Mouse (Mus musculus) megakaryocyte-erythroid progenitor cell, adult 5-6 weeks (primary cell): ENCODE data around the gene Acly. TPM values are rescaled to one million over a fixed set of nuclear protein-coding genes. Genes with fewer than 3 reads are reported as not detected.

ENCODE experiments used
- total RNA-seq, 2 experiments: library from RNA; stranded (forward) in 1 of 2; stranded (reverse) in 1 of 2; fragments of 200-1000, 215-1000 nt in 1 of 2; fragments of >200 nt in 1 of 2; fragmentation: Nextera tagmentation in 1 of 2; gene quantifications; 2 replicates each; pipeline ENCODE4 v1.2.3; 2014 to 2017

Acly gene
- total RNA-seq, 2 experiments from 2014 or later: 99.9 to 112 TPM

Other genes with a start within 250 kb of the Acly start
- gene Eif1, start 208.1 kb downstream of the Acly start, total RNA-seq (2014; fragmentation: Nextera tagmentation): 1,051 and 1,260 TPM in 2 replicates
- gene Eif1, start 208.1 kb downstream of the Acly start, total RNA-seq (2017): 170 and 204 TPM in 2 replicates
- not detected in 2 replicates for gene Gast, start 193.6 kb downstream of the Acly start, total RNA-seq (2014; fragmentation: Nextera tagmentation)
- not detected in 2 replicates for gene Gast, start 193.6 kb downstream of the Acly start, total RNA-seq (2017)
- gene Hap1, start 171.9 kb downstream of the Acly start, total RNA-seq (2014; fragmentation: Nextera tagmentation): not detected in 2 replicates
- not detected in 2 replicates for gene Hap1, start 171.9 kb downstream of the Acly start, total RNA-seq (2017)
- 0.40 and 0.81 TPM in 2 replicates for gene Jup, start 130.2 kb downstream of the Acly start, total RNA-seq (2014; fragmentation: Nextera tagmentation)
- gene Jup, start 130.2 kb downstream of the Acly start, total RNA-seq (2017): 0.52 and 0.80 TPM in 2 replicates
- 1.0 TPM in 1 of 2 replicates, not detected in the other for gene P3h4, start 113.2 kb downstream of the Acly start, total RNA-seq (2014; fragmentation: Nextera tagmentation)
- 0.08 and 0.33 TPM in 2 replicates for gene P3h4, start 113.2 kb downstream of the Acly start, total RNA-seq (2017)
- gene Fkbp10, start 112.3 kb downstream of the Acly start, total RNA-seq (2014; fragmentation: Nextera tagmentation): not detected in 2 replicates
- 0.53 TPM in 1 of 2 replicates, not detected in the other for gene Fkbp10, start 112.3 kb downstream of the Acly start, total RNA-seq (2017)
- 35.7 and 54.2 TPM in 2 replicates for gene Nt5c3b, start 86.2 kb downstream of the Acly start, total RNA-seq (2014; fragmentation: Nextera tagmentation)
- gene Nt5c3b, start 86.2 kb downstream of the Acly start, total RNA-seq (2017): 25.9 and 33.8 TPM in 2 replicates
- gene Klhl10, start 86.1 kb downstream of the Acly start, total RNA-seq (2014; fragmentation: Nextera tagmentation): 2.6 TPM in 1 of 2 replicates, not detected in the other
- 1.6 TPM in 1 of 2 replicates, not detected in the other for gene Klhl10, start 86.1 kb downstream of the Acly start, total RNA-seq (2017)
- gene Klhl11, start 55.3 kb downstream of the Acly start, total RNA-seq (2014; fragmentation: Nextera tagmentation): 10.8 and 14.8 TPM in 2 replicates
- gene Klhl11, start 55.3 kb downstream of the Acly start, total RNA-seq (2017): 27.9 and 40.8 TPM in 2 replicates
- gene Ttc25, start 17.6 kb upstream of the Acly start, total RNA-seq (2014; fragmentation: Nextera tagmentation): not detected in 2 replicates
- gene Ttc25, start 17.6 kb upstream of the Acly start, total RNA-seq (2017): not detected in 2 replicates
- gene Cnp, start 46.9 kb upstream of the Acly start, total RNA-seq (2014; fragmentation: Nextera tagmentation): 57.0 and 60.8 TPM in 2 replicates
- gene Cnp, start 46.9 kb upstream of the Acly start, total RNA-seq (2017): 26.7 and 44.2 TPM in 2 replicates
- 14.2 and 14.9 TPM in 2 replicates for gene Nkiras2, start 91.2 kb upstream of the Acly start, total RNA-seq (2014; fragmentation: Nextera tagmentation)
- gene Nkiras2, start 91.2 kb upstream of the Acly start, total RNA-seq (2017): 4.2 and 11.2 TPM in 2 replicates
- 133 and 176 TPM in 2 replicates for gene Dnajc7, start 92.2 kb upstream of the Acly start, total RNA-seq (2014; fragmentation: Nextera tagmentation)
- 139 and 147 TPM in 2 replicates for gene Dnajc7, start 92.2 kb upstream of the Acly start, total RNA-seq (2017)
- gene Zfp385c, start 164.5 kb upstream of the Acly start, total RNA-seq (2014; fragmentation: Nextera tagmentation): not detected in 2 replicates
- not detected in 2 replicates for gene Zfp385c, start 164.5 kb upstream of the Acly start, total RNA-seq (2017)
- gene Dhx58, start 176.3 kb upstream of the Acly start, total RNA-seq (2014; fragmentation: Nextera tagmentation): 14.2 and 16.4 TPM in 2 replicates
- 11.8 and 12.9 TPM in 2 replicates for gene Dhx58, start 176.3 kb upstream of the Acly start, total RNA-seq (2017)
- gene Kat2a, start 184.5 kb upstream of the Acly start, total RNA-seq (2014; fragmentation: Nextera tagmentation): 60.8 and 61.6 TPM in 2 replicates
- 15.2 and 30.5 TPM in 2 replicates for gene Kat2a, start 184.5 kb upstream of the Acly start, total RNA-seq (2017)
- gene Hspb9, start 185.8 kb upstream of the Acly start, total RNA-seq (2014; fragmentation: Nextera tagmentation): not detected in 2 replicates
- not detected in 2 replicates for gene Hspb9, start 185.8 kb upstream of the Acly start, total RNA-seq (2017)
- gene Rab5c, start 210.2 kb upstream of the Acly start, total RNA-seq (2014; fragmentation: Nextera tagmentation): 77.5 and 147 TPM in 2 replicates
- gene Rab5c, start 210.2 kb upstream of the Acly start, total RNA-seq (2017): 81.5 and 95.4 TPM in 2 replicates
- gene Kcnh4, start 231.9 kb upstream of the Acly start, total RNA-seq (2014; fragmentation: Nextera tagmentation): 0.57 TPM in 1 of 2 replicates, not detected in the other
- not detected in 2 replicates for gene Kcnh4, start 231.9 kb upstream of the Acly start, total RNA-seq (2017)
- not detected in 2 replicates for gene Hcrt, start 234.9 kb upstream of the Acly start, total RNA-seq (2014; fragmentation: Nextera tagmentation)
- gene Hcrt, start 234.9 kb upstream of the Acly start, total RNA-seq (2017): not detected in 2 replicates
- 1.5 and 8.0 TPM in 2 replicates for gene Ghdc, start 243.0 kb upstream of the Acly start, total RNA-seq (2014; fragmentation: Nextera tagmentation)
- gene Ghdc, start 243.0 kb upstream of the Acly start, total RNA-seq (2017): 1.3 and 1.7 TPM in 2 replicates